Mouse (Mus musculus) T-helper 1 cell (primary cell): Measurements from ENCODE around the gene Fezf2.

Experiments used
- in situ Hi-C: fragments of 300-600 bp; cut with MboI, MseI; formaldehyde crosslinking; loops from one replicate; pipeline ENCODE4 v1.15.1; 2025; ENCODE audit warnings: high pct_unique_total_duplicates

The Fezf2 gene

GRCm38 (mm10) chr14:12348089-12348488 is at the start of gene Fezf2:
Gene Fezf2, minus strand, starts transcription at chr14:12348189.
- in situ Hi-C loops = loop anchor here (25.0 kb wide), 1 partner anchor 186 kb away; no protein-coding TSS in a partner anchor

DNA sequence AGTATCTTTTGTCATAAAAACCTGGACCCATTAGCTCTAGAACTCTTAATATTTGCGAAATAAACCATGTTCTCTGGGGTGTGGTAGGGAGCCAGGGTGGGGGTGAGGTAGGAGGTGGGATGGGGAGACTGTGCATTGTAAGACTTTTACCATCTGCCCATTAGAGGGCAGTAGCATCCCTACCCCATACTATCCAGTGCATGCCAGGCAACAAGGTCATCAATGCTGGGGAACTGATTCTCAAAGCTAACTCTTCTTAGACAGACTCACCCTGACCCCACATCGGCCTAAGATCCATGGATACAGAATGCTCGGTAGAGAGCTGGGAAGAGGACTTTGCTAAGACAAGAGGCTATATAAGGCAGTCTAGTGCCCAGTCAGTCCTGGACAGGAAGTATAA is 49.6 kb upstream of the Fezf2 start:
- in situ Hi-C loops = no loop called here

GRCm38 (mm10) chr14:12394318-12394717 is 46.3 kb upstream of the Fezf2 start:
- in situ Hi-C loops = no loop called here

DNA sequence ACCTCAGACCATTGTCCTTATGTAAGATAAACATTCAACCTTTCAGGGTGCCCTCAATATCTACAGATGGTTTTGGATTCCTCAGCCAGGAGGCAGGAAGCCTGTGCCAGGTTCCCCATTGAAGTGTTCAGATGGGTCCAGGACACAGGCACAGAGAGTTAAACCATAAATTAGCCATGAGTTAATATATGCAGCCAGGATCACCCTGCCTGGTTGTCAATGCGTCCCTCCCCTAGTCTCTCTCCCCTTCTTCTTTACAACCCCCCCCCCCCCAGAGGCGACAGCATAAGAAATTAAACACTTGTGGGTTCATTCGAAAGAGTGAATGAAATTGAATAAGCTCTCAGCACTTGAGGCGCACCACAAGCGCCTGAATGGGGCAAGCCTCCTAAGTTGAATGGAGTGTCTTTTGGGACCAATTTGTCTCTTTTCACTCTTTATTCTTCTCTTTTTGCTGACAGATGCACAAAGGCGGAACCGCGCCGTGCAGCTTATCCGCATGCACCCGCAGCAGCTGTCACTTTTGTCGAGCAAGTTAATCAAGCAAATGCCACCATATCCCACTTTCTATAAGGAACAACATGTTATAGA is 45.4 kb upstream of the Fezf2 start:
- in situ Hi-C loops = no loop called here

GRCm38 (mm10) chr14:12391167-12391566 is 43.2 kb upstream of the Fezf2 start:
- in situ Hi-C loops = no loop called here

GRCm38 (mm10) chr14:12388806-12389436 is 40.9 kb upstream of the Fezf2 start:
- in situ Hi-C loops = no loop called here

DNA sequence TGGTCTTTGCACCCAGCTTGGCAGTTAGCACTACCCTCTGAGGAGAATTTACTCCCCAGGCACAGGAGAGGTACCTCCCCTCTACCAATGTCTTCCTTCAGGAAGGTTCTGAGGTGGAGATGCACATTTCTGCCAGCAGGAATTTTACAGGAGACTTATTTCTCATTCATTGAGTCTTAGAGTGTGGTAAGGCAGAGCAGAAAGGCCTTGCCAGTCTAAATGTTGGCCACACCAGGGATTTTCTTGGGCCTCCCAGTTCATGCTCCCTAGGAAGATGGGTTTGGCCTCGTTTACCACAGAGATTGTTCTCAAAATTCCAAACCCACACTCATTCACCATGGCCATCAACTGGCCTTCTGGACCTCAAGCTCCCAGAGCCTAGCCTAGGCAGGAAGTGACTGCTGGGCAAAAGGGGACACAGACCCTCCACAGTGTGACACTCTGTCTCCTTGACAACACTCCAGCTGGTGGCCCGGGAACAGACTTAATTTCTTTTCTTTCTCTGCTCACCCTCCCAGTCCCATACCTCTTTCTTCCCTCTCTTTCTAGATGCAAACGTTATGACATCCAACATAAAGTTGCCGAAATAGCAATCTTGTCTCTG is 40.3 kb upstream of the Fezf2 start:
- in situ Hi-C loops = no loop called here

- in situ Hi-C loops = no loop called here
These were observed 39.2 kb upstream of the Fezf2 start for GRCm38 (mm10) chr14:12387176-12387575.

DNA sequence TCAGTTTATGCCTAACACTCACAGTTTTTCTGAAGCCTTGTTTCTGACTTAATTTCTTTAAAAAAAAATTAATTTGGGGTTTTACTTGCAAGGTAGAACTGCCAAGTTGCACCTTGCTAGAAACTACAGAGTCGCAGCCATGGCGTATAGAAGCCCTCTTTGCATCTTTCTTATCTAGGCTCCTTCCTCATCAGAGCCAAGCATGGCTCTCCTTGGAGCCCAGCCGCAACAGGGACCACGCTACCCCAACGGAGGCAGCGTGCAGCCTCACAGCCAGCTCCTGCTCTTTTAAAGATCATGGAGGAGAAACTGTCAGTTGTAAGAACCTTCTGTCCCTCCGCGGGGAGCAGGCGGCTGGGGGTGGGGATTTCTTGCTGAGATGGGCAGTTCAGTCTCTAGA is 29.9 kb upstream of the Fezf2 start:
- in situ Hi-C loops = no loop called here

DNA sequence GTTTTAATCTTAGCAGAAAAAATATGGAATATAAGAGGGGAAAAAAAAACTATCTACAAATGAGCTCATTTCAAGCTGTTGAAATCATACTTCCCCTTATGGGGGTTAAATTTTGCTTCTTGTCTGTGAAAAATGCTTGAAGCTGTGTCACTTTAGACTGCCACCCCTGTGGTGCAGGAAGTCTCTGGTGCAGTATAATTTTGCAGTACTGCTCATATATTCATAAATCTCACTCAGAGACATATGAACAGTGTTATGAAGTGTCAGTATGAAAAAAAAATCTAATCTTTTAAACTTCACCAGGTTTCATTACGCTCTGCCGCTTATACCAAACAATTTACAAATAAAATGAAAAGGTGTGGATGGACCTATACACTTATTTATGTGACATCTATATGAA is 29.3 kb upstream of the Fezf2 start:
- in situ Hi-C loops = no loop called here

DNA sequence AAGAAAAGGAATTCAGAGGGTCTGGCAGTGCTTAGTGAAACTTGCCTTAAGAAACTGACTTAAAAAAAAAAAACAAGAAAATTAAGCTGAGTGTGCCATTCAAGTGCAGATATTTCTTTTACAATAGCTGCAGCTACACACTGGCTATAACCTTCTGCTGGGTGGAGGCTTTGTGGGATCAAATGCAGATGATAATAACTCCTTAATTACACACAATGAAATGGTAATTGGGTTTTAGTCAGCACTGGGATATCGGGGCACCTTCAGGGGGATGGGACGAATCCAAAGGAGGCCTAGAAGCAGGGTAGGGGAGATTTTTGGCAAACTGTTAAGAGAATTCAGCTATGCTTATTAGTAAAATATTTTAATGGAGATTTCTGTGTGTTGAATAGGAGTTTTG is 27.5 kb upstream of the Fezf2 start:
- in situ Hi-C loops = no loop called here

DNA sequence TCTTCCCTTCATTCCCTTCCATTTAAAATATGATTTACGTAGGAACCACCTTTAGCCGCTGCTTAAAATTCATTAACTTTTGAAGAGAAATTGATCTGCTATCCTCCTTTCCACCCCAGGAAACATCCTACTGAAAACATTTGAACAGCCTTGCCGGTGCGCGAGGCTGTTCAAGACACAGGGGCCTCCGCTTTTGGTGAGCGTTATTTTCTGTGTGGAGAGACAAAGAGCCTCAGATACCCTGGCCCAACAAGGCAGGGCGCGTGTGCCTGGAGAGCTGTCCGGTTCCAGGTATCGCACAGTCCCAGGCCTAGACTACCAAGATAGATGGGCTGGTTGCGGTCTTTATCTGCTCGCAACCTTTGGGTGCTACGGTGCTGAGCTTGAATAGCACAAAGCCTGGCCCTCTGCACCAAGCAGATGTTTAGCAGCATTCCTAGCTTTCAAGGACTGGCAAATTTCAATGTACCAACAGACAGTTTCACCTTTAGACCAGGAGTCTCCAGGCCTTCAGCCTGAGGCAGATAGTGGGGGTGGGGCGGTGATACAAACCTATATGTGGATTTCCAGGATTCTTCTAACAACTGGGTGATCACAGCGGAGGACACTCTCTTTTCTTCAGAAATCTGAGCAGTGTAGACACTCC is 2.4 kb upstream of the Fezf2 start:
- in situ Hi-C loops = no loop called here

GRCm38 (mm10) chr14:12349334-12350090 is 1.5 kb upstream of the Fezf2 start:
- in situ Hi-C loops = loop anchor here (25.0 kb wide), 1 partner anchor 187 kb away; no protein-coding TSS in a partner anchor

- in situ Hi-C loops = loop anchor here (25.0 kb wide), 1 partner anchor 185 kb away; no protein-coding TSS in a partner anchor
These were observed 956 bp downstream of the Fezf2 start for GRCm38 (mm10) chr14:12346865-12347600.

GRCm38 (mm10) chr14:12346011-12346864 is 1.8 kb downstream of the Fezf2 start:
- in situ Hi-C loops = loop anchor here (25.0 kb wide), 1 partner anchor 184 kb away; no protein-coding TSS in a partner anchor

DNA sequence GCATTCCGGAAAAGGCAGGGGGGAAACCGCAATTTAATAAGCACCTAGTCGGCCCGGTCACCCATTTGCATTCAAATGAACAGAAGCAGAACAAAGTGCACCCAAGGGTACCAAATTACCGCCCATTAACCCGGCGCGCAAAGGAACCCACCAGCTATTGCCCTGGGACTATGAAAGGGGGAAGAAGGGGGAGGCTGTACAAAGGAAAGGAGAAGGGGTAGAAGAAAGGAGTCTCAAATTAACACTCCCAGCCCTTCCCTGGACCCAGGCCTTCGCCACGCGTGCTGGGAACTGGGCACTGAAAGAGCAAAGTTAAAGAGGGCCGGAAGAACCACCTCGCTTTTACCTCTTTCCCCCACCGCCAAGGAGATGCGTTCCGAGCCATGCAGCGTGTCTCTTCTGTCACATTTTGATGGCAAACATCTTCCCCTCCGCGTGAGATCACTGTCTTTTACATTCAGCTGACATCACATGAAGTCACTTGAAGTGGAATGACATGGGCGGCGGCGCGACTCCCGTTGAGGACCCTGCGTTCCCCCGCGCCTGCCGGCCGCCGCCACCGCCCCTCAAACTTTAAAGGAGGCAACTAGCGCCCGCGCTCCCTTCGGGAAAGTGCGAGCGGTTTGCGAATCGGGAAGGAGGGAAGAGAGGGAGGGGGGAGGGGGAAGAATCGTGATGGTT is 2.6 kb downstream of the Fezf2 start:
- in situ Hi-C loops = loop anchor here (25.0 kb wide), 1 partner anchor 183 kb away; no protein-coding TSS in a partner anchor

GRCm38 (mm10) chr14:12344746-12345240 is 3.2 kb downstream of the Fezf2 start:
- in situ Hi-C loops = loop anchor here (25.0 kb wide), 1 partner anchor 182 kb away; no protein-coding TSS in a partner anchor

GRCm38 (mm10) chr14:12344061-12344745 is 3.8 kb downstream of the Fezf2 start:
- in situ Hi-C loops = loop anchor here (25.0 kb wide), 1 partner anchor 182 kb away; no protein-coding TSS in a partner anchor
